Mouse (Mus musculus): ENCODE measurements around the gene Rap1gap. TPM values are rescaled to one million over a fixed set of nuclear protein-coding genes. Genes with fewer than 3 reads are reported as not detected.

Gene Rap1gap
- total RNA-seq, 2 experiments from 2014 or later = 14.2 to 14.8 TPM

DNA sequence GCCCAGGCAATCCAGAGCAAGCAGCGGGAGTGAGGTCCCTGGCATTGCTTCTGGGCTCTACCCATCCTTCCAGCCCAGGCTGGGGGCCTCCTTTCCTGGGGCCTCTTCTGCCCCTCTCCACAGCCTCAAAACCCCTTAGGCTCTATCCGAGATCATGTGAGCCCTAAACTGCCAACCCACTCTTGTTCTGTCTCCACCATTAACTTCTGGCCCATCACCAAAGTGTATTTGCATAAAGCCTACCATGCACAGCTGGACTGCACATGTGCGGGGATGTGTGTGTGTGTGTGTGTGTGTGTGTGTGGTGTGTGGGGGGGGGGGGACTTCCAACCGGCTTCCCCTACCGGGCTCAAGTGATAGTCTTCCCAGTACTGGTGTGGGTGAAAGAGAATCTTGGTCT, 109.5 kb downstream of the Rap1gap start:
- no peak for DNase-seq

DNA sequence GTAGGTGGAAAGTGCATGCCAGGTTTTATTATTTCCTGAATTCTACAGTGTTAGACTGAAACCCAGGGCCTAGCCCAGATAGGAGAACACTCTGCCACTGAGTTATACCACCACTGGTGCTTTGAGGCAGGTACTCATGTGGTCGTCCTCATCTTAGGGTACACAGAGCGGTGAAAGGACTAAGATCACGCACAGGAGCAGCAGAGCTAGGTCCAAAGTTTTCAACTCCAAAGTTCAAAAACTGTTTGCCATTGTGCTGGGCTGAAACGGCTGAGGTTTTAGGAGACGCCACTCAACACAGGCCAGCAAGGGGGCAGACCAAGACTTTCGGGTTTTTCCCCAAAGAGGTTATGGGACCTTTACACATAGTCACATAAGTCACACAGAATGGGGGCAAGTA, 110.0 kb downstream of the Rap1gap start:
- DNase-seq = no peak

DNA sequence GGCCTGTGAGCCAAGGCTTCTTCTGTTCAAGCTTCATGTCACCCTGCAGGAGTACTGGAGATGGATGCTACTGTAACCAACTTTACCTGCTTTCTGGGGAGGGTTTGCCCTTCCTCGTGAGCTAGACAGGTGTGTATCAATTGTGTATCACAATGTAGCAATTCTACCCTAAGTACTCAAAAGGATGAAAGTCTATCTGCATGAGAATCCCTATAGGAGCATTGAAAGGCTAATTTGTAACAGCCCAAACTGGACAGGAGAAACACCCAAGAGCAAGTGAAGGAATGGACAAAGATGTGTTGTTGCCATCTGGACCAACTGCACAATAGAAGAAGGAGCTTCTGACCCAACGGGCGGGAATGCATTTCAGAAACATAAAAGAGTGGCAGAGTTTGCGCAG, 113.3 kb downstream of the Rap1gap start:
- DNase-seq = no peak

DNA sequence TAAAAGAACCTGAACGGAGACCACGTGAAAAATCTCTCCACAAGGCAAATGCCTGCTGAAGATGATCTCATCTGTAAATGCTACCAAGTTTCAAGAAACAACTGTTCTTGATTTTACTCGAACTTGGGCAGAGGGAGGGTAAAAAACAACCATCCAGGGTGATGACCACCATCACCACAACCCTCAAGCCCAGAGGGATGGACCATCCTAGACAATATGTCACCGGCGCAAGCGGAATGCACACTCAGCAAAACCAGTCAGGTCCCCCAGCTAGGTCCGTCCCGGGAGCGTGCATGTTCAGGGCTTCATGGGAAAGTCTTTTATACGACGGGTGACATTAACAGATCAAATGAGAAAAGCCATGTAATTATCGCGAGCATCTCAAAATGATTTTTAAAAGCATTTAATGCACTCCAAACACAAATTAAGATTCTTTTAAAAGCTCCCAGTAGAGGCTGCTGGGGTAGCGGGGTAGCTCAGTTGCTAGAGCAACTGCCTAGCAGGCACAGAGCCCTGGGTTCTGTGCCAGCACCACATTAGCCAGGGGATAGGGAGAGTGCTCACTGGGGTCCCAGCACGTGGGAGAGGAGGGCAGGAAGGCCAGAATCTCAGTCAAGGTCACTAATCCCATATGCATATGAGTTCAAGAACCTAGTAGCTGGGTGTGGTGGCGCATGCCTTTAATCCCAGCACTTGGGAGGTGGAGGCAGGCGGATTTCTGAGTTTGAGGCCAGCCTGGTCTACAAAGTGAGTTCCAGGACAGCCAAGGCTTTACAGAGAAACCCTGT, 114.1 kb downstream of the Rap1gap start:
- DNase-seq = no peak

Other genes with a start within 250 kb of the Rap1gap start
- not detected for gene Cela3b, start 234.2 kb upstream of the Rap1gap start, total RNA-seq (2021)
- not detected for gene 1700013G24Rik, start 211.4 kb upstream of the Rap1gap start, total RNA-seq (2021)
- 100 to 1,000 TPM; 153 to 170 TPM for gene Hspg2, start 196.0 kb upstream of the Rap1gap start, total RNA-seq (2021)
- gene Ldlrad2, start 90.2 kb upstream of the Rap1gap start, total RNA-seq (2021) = not detected
- 10 to 100 TPM; 25.4 to 35.2 TPM for gene Usp48, start 71.0 kb upstream of the Rap1gap start, total RNA-seq (2021)
- 10 to 100 TPM; 55.4 to 56.0 TPM for gene Alpl, start 131.7 kb downstream of the Rap1gap start, total RNA-seq (2021)
- 100 to 1,000 TPM; 105 to 121 TPM for gene Ece1, start 197.5 kb downstream of the Rap1gap start, total RNA-seq (2021)